Mouse (Mus musculus): ENCODE results near the gene 1700028K03Rik. TPM values are rescaled to one million over a fixed set of nuclear protein-coding genes. Genes with fewer than 3 reads are reported as not detected.
A peak's percentile ranks its signal among the peaks of the same experiment; 100 is the strongest.

1700028K03Rik gene
- total RNA-seq (2014; fragmentation: Nextera tagmentation) (not detected in 2 replicates), total RNA-seq (2017) (not detected in 2 replicates)

DNA sequence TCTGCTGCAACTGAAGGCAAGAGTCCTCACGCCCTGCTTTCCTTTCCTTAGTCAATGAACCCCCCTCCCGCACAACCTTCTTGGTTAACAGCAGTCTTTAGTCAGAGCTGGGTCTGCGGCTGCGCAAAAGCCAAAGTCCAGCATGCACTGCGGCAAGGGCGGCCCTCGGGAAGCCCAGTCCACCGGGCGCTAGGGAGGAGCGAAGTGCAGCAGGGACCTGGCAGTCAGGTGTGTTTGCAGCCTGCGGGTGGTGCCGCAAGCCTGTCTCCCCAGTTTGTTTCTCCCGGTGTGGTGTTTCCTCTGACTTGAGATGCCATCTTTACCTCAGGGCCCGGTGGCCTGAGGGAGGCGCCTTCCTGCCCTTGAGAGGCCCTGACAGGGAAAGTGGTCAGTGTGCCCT lies at the start of gene 1700028K03Rik:
Gene 1700028K03Rik, plus strand, starts transcription at position 129 of the 400 bp plus-strand sequence.
- no peak for ATAC-seq (replicated peaks; ENCODE audit: poor library complexity, severe bottlenecking)

GRCm38 (mm10) chr5:107488996-107489395 lies 45.5 kb upstream of the 1700028K03Rik start:
- ATAC-seq (replicated peaks; ENCODE audit: poor library complexity, severe bottlenecking): no peak

GRCm38 (mm10) chr5:107491036-107491435 lies 43.5 kb upstream of the 1700028K03Rik start:
- no peak for ATAC-seq (replicated peaks; ENCODE audit: poor library complexity, severe bottlenecking)

GRCm38 (mm10) chr5:107492471-107492870 lies 42.0 kb upstream of the 1700028K03Rik start:
- ATAC-seq (replicated peaks; ENCODE audit: poor library complexity, severe bottlenecking): peak; percentile 98

DNA sequence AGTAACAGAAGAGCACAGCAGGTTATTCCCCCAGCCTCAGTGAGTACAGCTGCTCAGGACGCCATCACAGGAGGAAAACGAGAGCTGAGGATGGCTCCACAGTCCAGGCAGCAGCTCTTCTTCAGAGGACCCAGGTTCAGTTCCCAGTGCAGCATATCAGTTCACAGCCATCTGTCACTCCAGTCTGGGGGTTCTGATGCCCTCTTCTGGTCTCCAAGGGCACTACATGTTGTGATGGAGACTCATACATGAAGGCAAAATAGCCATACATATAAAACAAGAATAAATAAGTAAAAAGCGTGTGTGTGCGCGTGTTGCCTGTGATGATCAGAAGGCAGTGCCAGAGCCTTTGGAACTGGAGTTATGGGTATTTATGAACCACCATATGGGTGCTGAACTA lies 39.8 kb upstream of the 1700028K03Rik start:
- ATAC-seq (replicated peaks; ENCODE audit: poor library complexity, severe bottlenecking): no peak

DNA sequence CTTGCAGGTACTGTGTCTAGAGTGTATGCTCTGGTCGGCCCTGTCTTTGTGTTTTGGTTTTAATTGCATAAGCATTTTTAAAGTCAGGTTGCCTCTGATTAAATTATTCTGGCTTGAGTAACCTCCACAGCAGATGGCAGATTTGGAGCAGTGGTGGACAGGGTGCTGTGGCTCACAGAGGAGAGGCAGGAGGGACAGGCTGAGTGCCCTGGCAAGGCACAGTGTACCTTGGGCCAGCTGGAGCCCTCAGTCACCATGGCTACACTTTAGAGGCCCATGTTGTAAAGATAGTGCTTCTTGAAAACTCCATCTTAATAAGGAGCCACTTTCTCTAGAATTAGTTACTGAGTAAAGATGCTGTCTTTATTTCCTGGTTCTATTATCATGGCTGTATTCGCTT lies 38.5 kb upstream of the 1700028K03Rik start:
- no peak for ATAC-seq (replicated peaks; ENCODE audit: poor library complexity, severe bottlenecking)

DNA sequence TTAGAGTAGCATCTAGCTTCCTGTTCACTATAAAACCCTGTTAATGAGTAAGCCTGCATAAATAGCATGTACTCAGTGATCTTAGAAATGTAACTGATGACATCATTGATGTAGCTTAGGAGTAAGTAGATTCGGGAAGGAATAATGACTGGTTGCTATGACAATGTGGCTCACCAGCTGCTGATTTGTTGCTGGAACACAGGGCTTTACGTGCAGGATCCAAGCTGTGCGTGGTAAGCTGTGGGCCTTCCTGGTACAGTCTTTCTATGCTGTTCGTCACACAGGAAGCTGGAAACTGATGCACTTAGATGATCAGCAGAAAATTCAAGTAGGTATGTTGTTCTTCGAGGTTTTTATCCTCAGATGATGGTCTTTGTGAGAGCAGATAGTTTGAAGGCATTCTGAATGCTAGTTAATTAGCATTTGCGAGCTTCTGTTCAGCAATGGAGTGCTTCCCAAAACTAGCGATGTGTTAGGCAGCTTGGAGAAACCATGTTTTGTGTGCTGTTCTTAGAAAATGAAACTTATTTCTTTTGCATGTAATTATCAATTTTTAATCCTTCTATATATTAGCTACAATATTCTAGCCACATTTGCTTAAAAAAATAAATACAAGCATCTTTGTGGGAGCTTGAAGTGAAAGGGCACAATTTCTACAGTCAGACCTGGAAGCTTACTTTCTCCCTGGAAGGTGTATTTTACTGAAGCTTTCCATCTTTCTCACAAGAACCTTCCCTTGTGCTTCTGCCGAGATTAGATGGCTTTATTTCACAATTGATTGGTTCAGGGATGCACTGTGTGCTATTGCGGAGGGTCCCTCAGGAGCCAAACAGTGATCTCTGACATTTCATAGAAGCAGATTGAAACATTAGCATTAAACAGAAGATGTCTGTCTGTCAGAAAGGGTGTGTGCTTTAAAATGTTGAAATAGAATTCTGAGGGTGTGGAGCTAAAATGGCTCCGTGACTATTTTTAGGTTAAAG lies 36.7 kb upstream of the 1700028K03Rik start:
- no peak for ATAC-seq (replicated peaks; ENCODE audit: poor library complexity, severe bottlenecking)

DNA sequence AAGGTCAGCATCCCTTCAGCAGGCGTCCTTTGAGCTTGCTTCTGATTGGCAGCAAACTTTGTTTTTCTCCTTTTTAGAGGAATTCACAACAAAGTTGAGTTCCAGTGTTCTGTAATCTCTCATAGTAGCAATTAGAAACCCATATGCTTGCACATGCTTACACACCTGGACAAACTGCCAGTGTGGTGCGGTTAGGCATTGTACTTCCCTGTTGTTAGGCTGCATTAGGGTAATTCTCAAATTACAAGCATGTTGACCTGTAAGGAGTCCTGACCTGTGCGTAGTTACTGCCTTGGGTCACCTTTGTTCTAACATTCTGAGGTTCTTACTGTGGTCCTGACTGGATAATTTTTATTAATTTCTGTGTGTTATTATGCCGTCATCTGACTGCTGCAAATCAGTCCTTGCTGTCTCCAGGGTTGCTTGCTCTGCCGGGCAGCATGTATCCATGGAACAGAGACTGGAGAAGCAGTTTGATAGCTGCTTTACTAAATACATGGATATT lies 35.7 kb upstream of the 1700028K03Rik start:
- no peak for ATAC-seq (replicated peaks; ENCODE audit: poor library complexity, severe bottlenecking)

DNA sequence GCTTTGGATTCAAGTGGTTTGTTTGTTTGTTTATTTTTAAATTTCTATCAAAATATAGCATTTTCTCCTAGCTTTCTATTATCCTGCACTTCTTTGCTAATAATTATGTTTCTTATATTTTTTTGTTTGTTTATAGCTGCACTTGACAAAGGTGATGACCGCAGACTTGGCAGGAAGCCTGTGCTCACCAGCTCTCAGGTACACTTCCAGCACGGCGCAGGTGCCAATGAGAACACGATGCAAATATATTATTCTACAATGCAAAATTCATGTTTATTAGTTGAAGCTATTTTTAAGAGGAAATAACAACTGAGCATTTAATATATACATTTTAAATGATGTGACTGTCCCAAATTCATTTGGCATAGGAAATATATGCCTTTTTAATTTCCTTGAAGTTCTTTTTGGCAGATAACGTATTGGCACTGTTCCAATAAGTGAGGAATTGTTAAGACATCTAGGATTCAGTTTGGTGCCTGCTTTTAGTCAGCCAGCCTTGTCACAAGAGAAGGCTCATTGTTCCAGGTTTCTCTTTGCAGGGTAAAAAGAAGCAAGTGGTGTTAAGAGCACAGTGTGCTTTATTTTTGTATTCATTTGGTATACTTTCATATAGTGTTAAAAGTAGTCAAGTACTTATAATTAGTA lies 34.5 kb upstream of the 1700028K03Rik start:
- no peak for ATAC-seq (replicated peaks; ENCODE audit: poor library complexity, severe bottlenecking)

GRCm38 (mm10) chr5:107500741-107501140 lies 33.8 kb upstream of the 1700028K03Rik start:
- ATAC-seq (replicated peaks; ENCODE audit: poor library complexity, severe bottlenecking): no peak

- no peak for ATAC-seq (replicated peaks; ENCODE audit: poor library complexity, severe bottlenecking)
Measured at GRCm38 (mm10) chr5:107507321-107507720, 27.2 kb upstream of the 1700028K03Rik start, which contains the start of gene Gm42669. Gene Gm42669 (plus strand): TSS chr5:107507621.

DNA sequence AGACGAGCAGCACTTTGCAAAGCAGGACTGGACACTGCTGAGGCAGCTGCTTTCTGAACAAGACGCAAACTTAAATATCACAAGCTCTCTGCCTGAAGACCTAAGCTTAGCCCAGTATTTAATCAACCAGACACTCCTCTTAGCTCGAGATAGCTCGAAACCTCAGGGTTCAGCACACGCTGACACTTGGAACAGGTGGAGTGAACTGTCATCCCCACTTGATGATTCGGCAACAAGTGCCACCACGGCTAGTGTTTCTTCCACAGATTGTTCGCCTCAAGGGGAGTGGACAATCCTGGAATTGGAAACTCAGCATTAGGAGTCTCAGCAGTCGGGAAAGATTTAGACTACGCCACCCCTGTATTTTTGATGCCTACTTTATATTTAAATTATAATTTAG lies 24.0 kb upstream of the 1700028K03Rik start:
- no peak for ATAC-seq (replicated peaks; ENCODE audit: poor library complexity, severe bottlenecking)

DNA sequence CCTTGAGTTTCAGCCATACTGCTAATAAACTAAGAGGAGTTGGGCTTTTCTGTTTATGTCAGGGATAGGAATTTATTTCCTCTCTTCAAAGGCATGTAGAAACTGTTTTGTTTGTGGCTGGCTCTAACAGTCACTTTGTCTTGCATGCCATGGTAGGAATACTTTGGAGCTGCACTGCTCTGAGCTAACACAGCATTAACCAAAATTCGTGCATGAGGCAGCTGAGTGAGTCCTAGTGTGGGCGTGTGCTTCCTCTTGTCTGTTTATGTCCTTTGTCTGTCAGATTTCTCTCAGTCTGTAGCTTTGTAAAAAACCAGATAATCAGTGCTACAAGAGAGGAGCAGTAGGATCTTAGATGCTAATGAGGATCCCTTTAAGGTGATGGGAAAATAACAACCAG lies 23.2 kb upstream of the 1700028K03Rik start:
- ATAC-seq (replicated peaks; ENCODE audit: poor library complexity, severe bottlenecking): no peak

GRCm38 (mm10) chr5:107513583-107513982 lies 20.9 kb upstream of the 1700028K03Rik start:
- peak; percentile 99 for ATAC-seq (replicated peaks; ENCODE audit: poor library complexity, severe bottlenecking)

- ATAC-seq (replicated peaks; ENCODE audit: poor library complexity, severe bottlenecking): no peak
Measured at GRCm38 (mm10) chr5:107515453-107515852, 19.1 kb upstream of the 1700028K03Rik start.

GRCm38 (mm10) chr5:107516087-107516486 lies 18.4 kb upstream of the 1700028K03Rik start:
- ATAC-seq (replicated peaks; ENCODE audit: poor library complexity, severe bottlenecking): no peak

DNA sequence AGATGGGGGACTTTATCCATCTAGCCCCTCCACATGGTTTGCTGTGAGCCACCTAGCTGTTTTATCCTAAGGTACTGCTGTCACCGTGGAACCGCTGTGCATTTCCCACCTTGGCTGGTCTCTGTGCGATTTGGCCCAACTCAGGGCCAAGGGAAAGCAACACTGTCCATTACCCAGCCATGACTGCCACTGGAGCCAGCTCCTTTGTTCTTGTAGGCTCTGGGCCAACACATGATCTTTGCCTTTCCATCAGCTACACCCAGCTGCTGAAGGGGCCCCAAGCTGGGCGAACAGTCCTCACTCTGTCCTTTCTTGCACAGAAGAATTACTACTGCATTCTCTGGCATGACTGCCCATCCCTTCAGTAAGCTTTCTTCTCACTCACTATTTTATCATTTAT lies 15.9 kb upstream of the 1700028K03Rik start:
- no peak for ATAC-seq (replicated peaks; ENCODE audit: poor library complexity, severe bottlenecking)

DNA sequence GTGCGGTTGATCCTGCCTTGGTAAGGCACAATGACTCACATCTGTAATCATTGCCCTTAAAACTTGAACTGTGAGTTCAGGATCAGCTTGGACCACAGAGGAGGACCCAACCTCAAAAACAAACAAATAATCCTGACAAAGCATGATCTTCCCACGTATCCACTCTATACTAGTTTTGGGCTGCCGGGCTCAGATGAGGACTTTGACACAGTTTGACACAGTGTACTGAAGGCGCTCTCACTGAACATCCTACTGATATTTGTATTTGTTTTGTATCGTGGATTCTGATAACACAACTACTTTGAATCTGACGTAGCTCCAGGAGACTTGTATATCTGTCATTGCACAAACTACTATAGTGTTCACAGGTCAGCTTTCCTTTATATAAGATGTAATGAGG lies 13.1 kb upstream of the 1700028K03Rik start:
- ATAC-seq (replicated peaks; ENCODE audit: poor library complexity, severe bottlenecking): no peak

- ATAC-seq (replicated peaks; ENCODE audit: poor library complexity, severe bottlenecking): peak; percentile 69
Measured at GRCm38 (mm10) chr5:107521897-107522296, 12.6 kb upstream of the 1700028K03Rik start.

DNA sequence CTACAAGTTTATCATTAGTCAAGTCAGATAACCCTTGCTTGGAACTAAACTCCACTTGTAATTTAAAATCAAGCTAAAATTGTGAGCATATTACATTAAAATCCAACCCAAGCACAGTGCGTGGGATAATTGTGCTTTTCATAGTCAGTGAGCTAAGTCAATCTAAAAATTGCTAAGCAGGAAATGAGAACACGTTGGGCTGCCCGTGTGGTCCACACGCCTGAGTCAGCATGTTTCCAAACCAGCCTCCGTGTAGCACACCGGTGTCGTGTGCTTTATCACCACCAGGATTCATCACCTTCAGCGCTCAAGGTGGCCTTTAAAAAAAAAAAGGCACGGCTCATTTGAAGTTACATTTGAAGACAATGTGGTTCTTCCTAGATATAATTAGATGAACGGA lies 10.2 kb upstream of the 1700028K03Rik start:
- peak; percentile 87 for ATAC-seq (replicated peaks; ENCODE audit: poor library complexity, severe bottlenecking)

DNA sequence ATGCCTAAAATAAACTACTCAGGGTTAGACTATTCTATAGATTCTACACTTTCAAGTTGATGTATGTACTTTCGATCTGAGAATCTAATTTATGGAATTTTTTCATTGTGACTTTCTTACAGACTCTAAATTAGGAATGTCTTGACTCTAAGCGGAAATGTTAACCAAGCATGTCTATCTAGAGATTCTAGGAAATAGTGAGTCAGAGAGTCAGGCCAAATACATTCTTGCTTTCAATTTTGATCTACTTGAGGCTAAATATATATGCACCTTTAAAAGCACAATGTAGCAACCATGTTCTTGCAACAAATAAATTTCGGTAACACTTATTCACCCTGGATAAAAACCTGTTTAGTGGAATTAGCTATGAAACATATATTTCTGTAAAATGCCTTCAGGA lies 5.7 kb upstream of the 1700028K03Rik start:
- ATAC-seq (replicated peaks; ENCODE audit: poor library complexity, severe bottlenecking): no peak
